Mouse (Mus musculus) B cell, adult 2 months (primary cell): ENCODE data around the gene Nr1h3.
A peak's percentile ranks its signal among the peaks of the same experiment; 100 is the strongest.

ENCODE experiments used
- DNase-seq, 2 experiments: peaks; one replicate each; pipeline ENCODE4 v3.0.0; 2022

The Nr1h3 gene

DNA sequence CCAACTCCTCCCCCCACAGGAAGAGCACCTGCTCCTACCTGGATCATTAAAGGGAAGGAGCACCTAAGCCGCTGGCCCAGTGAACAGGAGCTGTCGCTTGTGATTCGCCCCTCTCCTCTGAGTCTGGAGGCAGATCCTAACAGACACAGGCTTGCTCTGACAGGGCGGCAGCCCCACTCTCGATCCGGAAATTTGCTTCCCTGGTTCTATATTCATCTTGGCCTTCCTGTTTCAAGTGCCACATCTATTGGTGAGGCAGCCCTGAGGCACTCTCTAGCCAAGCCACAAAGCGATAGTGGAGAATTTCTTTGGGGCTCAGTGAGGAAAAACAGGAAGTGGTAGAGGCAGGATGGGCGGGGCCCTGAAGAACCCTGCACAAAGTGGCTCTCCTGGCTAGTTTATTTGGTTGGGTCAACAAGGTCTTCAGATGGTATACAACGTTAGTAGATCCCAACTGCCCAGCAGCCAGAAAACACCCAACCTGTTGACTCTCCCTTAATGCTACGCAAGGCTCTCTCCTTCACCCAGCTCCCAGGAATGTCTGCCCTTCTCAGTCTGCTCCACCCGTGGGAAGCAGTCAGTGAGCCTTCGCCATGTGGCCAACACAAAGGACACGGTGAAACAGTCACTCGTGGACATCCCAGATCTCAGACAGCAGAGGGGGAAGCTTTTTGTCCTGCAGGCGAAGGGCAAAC, 18.8 kb downstream of the Nr1h3 start, which contains the start of gene Madd:
Madd (minus strand) TSS at position 127 of the 695 bp plus-strand sequence.
- DNase-seq = peak; percentile 78 to 81

DNA sequence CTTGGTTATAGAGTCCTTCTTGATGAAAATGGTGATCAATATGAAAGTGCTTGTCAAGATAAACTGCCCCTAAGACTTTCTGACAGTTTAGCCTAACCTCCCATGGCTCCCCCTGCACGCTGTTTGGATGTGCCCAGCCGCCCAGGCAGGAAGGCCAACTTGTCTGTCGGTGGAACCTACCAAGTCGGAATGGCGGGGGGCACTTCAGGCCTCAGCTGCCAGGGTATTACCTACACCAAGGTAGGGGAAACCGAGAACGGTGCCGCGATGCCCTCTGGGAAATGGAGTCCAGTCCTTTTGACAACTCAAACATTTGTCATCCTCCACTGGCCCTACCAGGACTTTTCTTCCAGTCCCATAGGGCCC, 19.5 kb downstream of the Nr1h3 start:
- peak; percentile 96 to 98 for DNase-seq

DNA sequence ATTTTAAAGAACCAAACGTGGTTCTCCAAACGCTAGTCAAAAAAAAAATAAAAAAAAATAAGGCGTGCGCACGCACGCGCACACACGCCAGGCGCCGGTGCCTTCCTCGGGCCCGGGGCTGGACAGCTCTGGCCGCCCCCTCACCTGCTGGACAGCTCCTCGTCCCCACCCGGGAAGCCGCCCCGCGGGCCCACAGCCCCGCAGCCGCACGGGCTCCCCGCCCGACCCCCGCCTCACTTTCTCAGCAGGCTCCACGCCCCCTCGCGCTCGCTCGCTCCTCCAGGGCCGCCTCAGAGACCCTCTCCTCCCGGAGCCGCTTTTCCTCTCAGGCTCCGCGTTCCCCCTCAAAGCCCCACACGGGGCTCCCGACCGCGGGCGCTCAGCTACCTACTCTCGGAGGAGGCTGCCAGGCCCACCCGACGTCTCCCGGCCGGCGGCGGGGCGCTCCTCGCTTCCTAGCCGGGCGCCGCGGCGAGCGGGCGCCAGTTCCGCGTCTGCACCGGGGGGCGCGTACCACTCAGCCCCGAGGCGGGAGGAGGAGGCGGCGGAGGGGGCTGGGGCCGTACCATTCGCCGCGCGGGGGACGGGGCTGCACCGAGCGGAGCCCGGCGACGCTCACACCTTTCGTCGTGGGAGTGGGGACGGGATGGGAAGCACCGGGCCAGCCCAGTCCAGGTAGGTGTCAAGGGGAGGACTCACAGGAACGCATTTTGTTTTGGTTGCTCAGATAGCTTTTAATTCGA, 20.1 kb downstream of the Nr1h3 start:
- peak; percentile 82 to 83 for DNase-seq

DNA sequence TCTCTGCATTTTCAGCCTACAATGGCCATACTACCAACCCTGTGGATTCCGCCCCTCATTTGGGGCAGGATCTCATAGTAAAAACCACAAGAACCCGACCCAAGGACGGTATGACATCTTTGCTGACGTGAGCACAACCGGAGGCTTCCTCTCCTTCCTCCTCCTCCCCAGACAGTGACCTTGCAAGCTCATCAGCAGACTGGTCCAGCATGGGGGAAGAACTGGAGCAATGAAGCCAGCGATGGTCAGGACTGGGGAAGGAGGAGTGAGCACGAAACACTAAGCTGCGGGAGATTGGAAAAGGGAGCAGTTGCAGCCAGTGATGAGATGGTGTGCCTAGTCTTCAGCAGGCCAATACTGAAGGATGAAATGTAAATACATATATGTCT, 20.6 kb downstream of the Nr1h3 start:
- DNase-seq = peak; percentile 24 to 34

DNA sequence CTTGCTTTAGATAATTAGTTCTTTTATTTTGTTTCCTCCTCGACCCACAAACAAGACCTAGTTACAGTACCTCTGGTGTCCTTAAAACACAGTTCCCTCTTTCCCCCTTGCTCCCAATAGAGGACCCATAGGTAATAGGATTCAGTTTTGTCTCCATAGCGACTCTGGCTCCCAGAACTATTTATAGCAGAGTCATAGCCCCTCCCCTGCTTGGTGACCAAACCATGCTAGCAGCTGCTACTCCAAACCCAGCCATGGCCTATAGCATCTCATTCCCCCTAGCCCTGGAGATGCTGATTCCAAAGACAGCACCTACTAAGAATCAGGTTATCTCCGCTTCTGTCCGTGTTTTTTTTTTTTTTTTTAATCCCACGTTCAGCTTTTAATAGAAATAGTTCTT, 21.9 kb downstream of the Nr1h3 start:
- no peak for DNase-seq

DNA sequence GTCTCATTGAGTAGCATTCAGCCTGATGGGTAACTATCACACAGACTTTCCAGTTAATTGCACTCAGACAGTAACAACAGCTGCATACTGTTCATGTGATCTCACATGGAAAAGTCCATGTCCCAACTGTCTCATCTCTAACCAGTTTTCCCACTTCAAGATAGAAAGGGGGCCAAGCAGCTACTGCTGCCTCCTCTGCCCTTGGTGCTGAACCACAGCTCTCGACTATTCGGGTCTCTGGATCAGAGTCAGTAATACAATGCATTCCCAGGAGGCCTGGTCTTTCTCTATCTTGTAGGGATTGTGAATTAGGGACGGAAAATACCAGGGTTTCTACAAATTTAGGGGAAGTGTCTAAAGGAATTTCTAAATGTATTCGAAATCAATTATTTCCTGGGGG, 22.8 kb downstream of the Nr1h3 start:
- no peak for DNase-seq

DNA sequence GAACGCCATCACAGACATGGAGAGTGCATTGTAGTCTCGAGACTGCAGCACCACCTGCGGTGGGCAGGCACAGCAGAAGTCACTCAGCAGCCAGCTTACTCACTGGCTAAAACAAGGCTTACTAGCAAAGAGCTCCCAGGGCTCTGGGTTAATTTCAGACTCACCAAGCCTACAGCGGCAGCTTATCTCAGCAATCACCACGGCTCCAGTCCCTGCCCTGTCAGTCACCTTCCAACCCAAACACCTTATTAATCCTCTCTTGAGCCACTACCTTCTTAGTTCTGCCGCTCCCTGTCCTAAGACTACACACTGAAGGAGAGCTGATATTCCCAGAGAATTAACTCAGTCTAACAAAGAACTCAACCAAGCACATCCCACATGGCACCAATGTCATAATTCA, 26.4 kb downstream of the Nr1h3 start:
- no peak for DNase-seq

DNA sequence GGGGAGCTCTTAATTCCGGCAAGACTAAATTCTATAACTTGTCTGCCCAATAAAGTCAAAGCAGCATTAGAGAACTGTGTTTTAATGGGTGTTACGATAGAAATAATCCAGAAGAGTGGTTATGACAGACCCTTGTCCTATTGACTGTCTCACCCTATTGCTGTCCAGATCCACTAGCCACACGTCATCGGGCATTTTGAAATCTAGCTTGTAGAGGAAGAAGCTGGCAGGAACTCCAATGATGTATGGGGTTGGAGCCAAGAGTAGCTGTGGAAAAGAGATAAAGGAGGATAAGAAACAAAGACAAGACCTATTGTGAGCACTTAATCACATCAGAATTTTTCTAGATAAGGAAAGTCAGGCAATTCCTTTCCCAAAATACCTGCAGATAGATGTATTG, 27.1 kb downstream of the Nr1h3 start:
- no peak for DNase-seq

DNA sequence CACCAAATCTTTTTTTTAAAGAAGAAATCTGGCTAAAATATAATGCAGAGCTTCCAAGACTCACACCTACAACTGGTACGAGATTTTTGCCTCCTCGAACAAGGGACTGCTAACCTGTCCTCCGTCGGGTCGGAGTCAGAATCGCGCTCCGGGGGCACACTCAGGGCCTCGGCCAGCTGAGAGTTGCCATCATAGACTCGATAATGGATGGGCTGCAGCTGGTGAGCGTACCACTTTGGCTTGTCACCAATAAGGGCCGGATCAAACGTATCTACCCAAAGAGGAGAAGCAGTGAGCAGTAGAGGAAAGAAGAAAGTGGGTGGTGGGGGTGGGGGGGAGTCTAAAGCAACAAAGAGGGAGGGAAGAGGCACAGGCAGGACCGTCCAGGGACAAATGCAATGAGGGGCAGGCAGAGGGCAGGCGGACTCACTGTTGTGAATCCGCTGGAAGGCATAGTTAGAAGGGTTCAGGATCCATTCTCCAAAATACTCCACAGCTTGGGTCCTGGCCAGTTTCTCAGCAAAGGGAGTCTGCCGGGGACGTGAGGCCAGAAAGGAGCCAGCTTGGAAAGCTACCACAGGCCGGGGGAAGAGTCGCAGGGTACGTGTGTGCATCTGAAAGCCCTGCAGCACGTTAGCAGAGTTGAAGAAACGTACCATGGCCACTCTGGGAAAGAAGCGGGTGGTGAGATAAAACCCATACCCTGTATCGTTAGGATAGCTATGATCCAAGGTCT, 32.9 kb downstream of the Nr1h3 start:
- DNase-seq = no peak

DNA sequence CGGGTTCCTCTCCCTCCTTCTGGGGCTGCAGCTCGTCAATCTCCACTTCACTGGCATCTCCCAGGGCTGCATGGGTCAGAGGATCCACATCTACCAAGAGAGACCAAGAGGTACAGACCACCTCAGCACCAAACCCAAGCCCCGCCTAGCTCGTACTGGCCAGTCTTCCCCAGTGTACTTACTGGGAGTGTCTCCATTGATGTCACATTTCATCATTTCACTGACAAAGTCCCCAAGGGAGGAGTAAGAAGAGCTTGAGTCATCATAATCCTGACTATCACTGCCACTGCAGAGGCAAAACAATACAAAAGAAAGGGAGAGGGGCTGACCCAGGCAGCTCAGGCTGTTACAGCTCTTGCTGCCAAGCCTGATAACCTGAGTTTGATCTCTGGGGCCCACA, 35.0 kb downstream of the Nr1h3 start:
- no peak for DNase-seq

DNA sequence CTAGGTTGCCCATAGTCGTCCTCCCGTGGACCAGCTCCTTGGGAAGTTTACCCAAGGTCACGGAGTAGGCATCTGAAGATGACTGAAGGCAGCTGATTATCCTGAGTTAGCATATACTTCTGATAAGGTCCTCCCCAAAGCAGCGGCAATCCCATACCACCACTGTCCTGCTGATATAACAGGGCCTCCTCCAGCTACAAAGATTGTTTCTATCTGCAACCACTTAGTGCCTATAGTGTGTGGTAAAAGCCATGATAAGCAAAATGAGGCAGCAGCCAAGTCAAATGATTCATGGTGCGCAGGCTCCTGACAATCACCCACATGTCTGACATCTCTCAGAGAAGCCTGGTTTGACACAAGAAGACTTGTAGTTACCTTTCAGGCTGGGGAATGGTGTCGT, 37.6 kb downstream of the Nr1h3 start:
- no peak for DNase-seq

DNA sequence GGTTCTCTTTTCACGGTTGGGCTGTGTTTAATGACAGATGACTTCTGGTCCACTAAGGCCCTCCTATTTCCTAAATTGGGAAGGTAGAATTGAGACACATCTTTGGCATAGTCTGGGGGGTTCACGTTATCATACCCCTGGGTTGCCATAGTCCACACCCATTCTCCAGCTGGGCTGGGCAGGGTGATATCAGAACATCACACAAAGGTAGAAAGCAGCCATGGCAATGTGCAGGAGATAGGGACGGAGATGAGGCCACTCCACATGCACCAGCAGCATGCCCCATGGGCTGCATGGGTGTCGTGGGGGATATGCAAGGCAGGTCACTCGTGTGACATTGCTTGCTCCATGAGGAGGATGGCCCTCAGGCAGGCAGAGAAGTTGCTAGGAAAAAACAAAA, 39.1 kb downstream of the Nr1h3 start:
- DNase-seq = no peak

DNA sequence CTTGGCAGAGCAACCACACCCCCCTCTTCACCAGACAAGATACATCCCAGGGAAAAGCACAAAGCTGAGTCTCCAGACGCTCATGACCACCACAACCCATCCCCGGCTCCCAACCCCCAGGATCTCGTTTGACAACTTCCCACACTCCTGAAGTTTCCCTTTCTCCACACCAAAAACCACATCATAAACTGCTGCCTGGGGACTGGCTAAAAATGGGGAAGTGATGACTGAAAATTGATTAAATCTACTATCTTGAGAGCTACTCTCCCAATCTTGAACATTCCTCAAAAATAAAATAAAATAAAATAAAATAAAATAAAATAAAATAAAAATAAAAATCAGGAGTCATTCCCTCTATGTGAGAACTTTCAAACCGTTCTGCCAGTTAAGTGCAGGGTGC, 39.7 kb downstream of the Nr1h3 start:
- DNase-seq = no peak

DNA sequence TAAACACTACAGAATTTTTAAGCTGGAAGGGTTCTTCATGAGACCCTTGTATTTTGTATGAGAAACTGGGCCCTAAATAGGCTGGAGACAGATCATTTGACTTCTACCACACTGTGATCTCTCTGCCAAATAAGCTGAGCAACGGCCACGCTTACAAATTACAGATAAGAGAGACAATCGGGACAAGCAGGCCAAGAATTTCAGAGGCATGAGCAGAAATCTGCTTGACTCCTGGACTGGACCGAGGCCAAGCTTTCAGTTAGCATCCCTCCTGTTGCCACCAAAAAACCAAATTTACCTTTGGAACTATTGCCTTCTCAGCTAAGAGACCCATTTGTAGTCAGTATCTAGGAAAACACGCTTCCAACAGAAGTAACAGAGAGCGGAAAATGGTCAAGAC, 42.0 kb downstream of the Nr1h3 start:
- DNase-seq = no peak

DNA sequence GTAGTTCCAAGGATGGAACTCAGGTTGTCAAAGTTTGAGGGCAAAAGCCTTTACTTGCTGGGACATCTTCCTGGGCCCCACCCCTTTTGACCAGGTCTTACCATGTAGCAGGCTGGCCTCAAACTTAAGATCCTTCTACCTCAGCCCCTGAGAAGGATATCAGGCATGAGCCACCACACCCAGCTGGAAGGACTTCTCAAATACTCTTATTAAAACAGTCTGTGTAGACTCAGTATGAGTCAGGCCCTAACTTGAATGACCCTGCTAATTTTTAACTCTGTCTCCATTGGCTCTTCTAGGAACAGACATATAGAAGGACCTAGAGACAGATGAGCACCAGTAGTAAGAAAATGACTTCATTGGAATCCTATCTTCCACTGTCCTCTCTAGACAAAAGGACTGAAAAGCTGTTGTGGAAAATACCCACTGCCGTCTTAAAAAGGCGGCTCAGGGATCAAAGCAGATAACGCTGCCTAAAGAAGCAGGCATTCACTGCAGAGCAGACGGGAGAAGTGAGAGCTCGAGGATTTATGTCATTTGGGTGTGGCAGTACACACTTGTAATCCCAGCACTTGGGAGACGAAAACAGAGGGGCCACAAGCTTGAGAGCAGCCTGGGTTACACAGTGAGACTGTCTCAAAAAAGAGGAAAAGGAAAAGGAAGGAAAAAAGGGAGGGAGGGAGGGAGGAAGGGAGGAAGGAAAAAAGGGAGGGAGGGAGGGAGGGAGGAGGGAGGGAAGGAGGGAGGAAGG, 45.5 kb downstream of the Nr1h3 start:
- DNase-seq = no peak

DNA sequence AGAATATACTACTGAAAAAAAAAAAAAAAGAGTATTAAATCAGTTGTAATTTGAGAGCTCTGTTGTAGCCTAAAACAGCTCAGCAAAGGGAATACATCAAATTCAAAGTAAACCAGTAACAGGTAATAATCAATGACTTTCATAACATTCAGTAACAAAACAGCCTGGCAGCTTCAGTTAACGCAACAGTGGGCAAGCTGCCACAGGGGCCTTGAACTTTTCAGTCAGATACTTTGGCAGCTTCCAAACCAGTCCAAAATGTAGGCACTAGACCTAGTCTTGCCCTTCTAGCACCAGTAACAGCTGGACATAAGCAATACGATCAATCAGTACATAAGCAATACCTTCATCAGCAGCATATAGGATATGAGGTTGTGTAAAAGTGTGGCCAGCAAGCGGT, 48.5 kb downstream of the Nr1h3 start:
- no peak for DNase-seq

DNA sequence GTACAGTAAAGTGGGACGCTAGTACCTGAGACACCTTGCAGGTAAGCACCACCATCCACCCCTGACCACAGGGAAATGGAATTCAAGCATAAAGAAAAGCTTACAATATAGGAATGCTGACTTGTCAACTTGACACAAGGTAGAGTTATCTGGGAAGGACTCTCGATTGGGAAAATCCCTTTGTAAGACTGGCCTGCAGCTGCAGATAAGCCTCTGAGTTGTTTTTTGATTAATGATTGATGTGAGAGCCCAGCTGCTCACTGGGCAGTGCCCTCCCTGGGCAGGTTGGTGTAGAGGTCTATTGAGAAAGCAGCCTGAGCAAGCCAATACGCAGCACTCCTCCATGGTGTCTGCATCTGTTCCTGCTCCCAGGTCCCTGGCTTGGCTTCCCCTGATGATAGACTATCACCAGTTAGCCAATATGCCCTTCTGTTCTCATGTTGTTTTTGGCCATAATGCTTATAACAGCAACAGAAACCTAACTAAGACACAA, 49.7 kb downstream of the Nr1h3 start:
- no peak for DNase-seq

DNA sequence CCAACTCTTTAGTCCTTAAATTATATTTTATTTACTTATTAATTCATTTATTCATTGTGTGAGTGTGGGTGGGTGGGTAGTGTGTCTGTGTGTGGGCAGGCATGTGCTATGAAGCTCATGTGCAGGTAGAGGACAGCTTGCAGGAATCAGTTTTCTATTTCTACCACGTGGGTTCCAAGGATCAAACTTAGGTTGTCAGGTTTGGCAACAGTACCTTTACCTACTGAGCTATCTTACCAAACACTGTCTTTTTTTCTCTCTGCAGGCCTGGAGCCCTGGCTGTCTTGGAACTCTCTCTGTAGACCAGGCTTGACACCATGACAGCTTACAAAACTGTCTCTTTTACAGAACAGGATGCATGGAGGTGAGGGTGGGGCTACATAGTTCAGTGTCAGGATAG, 51.3 kb downstream of the Nr1h3 start:
- no peak for DNase-seq

DNA sequence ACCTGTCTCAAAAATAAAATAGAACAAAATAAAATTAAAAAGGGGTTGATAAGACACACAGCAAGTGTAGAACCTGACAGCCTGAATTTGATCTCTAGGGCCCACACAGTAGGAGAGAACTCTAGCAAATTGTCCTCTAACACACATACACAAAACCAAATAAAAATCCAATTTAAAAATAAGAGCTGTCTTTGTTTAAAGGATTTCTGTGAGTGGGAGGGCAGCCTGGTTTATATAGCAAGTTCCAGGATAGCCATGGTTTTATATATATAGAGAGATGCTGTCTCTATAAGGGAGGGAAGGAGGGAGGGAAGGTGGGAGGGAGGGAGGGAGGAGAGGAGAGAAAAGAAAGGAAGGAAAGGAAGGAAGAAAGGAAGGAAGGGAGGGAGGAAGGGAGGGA, 54.5 kb downstream of the Nr1h3 start:
- DNase-seq = no peak

DNA sequence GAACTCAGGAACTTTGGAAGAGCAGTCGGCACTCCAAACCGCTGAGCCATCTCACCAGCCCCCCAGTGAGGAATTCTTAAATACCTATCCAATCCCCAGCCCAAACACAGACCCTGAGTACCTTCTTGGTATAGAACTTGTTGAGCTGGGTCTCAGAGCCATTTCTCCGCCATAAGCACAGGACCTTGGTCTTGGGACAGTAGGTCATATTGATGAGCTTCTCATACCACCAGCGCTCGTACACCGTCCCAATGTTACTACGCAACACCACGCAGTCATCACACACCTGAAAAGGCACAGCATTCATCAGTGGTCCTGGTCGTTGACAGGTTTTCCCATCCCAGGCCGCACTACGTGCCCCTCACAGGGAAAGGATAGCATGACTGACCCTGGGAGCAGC, 59.2 kb downstream of the Nr1h3 start:
- DNase-seq = no peak

DNA sequence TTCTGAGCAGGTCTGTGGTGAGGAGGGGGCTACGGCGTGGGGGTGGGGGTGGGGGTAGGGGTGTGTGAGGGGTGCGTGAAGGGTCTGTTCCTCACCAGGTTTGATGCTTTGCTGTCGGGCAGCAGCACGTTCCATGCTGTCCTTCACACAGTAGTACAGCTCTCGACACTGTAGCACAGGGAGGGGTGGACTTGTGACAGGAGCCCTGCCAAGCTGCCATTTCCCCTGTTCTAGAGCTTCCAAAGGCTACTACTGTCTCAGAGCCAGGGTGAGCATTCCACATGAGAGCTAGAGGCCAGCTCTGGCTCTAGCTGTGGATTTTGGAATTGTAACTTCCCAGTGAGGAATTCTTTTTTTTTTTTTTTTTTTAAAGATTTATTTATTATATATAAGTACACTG, 59.7 kb downstream of the Nr1h3 start:
- no peak for DNase-seq

DNA sequence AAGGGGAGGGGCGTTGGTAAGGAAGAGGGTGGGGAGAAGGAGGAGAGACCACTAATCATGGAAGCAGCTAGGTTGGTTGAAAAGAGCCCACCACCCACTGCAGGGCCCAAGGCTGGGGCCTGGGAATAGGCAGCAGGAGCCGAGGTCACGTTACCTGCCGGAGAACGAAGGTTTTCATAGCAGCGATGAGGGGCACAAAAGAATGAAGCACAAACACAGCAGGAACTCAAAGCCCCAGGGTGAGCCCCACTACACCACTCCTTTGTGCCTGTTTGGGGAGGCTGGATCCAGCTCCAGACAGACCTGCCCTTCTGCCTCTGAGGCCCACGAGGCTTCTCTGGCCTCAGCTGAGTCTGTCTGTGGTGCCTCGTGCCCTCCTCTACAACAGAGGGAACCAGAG, 62.9 kb downstream of the Nr1h3 start:
- no peak for DNase-seq

DNA sequence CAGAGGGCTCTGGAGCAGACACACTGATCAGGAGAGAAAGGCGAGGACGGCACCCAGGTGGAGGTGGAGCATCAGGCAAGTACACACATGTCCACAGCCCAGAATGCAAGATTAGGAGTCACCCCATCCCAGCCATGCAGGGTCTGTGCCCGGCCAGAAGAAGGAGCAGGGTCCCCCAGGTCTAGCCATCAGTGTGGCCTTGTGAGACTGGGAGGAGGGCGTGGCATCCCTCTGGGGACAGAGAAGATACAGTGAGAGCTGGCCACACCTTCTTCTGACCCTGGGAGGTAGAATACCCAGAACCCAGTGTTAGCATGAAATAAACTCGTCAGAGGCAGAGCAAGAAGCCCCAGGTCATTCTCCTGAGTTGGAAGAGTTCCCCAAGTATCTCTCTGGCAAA, 63.3 kb downstream of the Nr1h3 start:
- DNase-seq = no peak
